Mouse (Mus musculus): ENCODE data around the gene Eml2. TPM values are rescaled to one million over a fixed set of nuclear protein-coding genes. Genes with fewer than 3 reads are reported as not detected.

The Eml2 gene
- polyA plus RNA-seq, 1 experiment from 2014 or later, result 3.4 TPM

DNA sequence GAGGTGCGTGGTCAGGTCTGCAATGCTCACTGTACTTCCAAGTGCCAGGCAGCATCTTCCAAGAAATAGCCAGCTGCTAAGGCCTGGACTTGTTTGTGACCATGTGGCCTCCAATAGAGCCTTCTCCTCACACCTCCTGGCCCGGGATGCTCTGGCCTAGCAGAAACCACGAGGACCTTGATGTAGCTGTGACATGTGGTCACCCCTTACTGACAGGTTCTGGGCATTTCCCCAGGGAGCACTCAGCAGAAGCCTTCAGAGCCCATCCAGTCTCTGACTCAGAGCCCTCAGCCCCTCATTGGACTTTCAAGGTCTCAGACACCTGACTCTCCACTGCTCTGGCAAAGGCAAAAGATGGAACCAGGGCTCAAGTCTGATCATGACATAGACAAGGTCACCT, 68.9 kb downstream of the Eml2 start:
- no peak overlapping the region for H3K9ac ChIP-seq (ENCODE audit: low read length)
- peaks cover 21% of the 10 kb centered on the region for H3K36me3 ChIP-seq (ENCODE audit: control insufficient read depth, insufficient read depth, low read length)
- no peaks in the 10 kb centered on the region for H3K9me3 ChIP-seq (replicated peaks; ENCODE audit: control insufficient read depth, low read length)
- DNase-seq (ENCODE audit: low spot score) (no peak), ATAC-seq (no peak)
- 89% methylated on average over 3 of the region's 3 CpGs for WGBS
- H3K4me2 ChIP-seq (ENCODE audit: low read length), result no peak overlapping the region
- no peak overlapping the region for H3K27ac ChIP-seq (ENCODE audit: low read depth, low read length)
- H3K4me3 ChIP-seq (ENCODE audit: low read depth, low read length), result no peak overlapping the region
- no peaks in the 10 kb centered on the region for H3K4me1 ChIP-seq (ENCODE audit: control insufficient read depth, insufficient read depth, low read length)
- H3K27me3 ChIP-seq (replicated peaks; ENCODE audit: control insufficient read depth, insufficient read depth, low read length), result no peaks in the 10 kb centered on the region

DNA sequence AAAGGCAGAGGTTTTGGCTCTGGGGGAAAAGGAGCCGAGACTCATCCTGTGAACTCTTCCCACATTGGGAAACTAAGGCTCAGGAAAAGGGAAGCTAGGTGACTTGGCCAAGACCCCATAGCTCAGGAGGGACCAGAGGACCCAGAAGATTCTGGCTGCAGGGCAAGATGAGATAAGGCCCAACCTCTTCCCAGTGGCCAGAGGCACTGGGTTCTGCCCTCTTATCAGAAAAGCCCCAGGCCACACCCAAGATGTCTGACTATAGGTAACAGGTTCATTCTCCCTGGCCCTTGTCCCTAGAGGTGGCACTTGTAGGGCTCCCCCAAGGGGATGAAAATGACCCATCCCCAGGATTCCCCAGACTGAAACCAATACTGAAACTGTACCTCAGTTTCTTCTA, 70.6 kb downstream of the Eml2 start:
- Histone ChIP-seq H3K27me3 (replicated peaks; ENCODE audit: control insufficient read depth, insufficient read depth, low read length) (no peaks in the 10 kb centered on the region), H3K27ac (ENCODE audit: low read depth, low read length) (no peak overlapping the region), H3K4me3 (ENCODE audit: low read depth, low read length) (no peak overlapping the region), H3K36me3 (ENCODE audit: control insufficient read depth, insufficient read depth, low read length) (peaks cover 18% of the 10 kb centered on the region), H3K4me1 (ENCODE audit: control insufficient read depth, insufficient read depth, low read length) (no peaks in the 10 kb centered on the region), H3K9ac (ENCODE audit: low read length) (no peak overlapping the region), H3K9me3 (replicated peaks; ENCODE audit: control insufficient read depth, low read length) (no peaks in the 10 kb centered on the region), H3K4me2 (ENCODE audit: low read length) (no peak overlapping the region)
- WGBS, result 85% methylated on average over 1 of the region's 1 CpGs
- ATAC-seq (no peak), DNase-seq (ENCODE audit: low spot score) (no peak)

DNA sequence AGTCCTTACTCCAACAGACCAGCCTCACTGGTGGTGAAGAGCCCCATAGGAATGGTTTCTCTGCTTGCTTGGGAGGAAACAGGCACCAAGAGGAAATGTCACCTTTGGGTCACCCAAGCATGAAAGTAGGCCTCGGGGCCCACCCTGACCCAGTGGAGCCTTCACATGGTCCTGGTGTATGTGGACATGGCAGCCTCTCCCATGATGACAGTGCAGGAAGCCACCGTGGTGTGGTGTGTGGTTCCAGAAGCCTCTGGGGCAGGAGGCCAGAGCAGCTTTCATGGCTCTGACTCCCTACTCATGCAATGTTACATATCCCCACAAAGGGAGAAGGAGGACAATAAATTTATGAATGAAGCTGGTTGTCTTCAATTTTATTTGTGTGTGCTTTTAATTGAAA, 71.3 kb downstream of the Eml2 start:
- no peaks in the 10 kb centered on the region for H3K9me3 ChIP-seq (replicated peaks; ENCODE audit: control insufficient read depth, low read length)
- 94% methylated on average over 2 of the region's 2 CpGs for WGBS
- no peaks in the 10 kb centered on the region for H3K27me3 ChIP-seq (replicated peaks; ENCODE audit: control insufficient read depth, insufficient read depth, low read length)
- ATAC-seq (no peak), DNase-seq (ENCODE audit: low spot score) (no peak)
- no peak overlapping the region for H3K4me2 ChIP-seq (ENCODE audit: low read length)
- no peaks in the 10 kb centered on the region for H3K4me1 ChIP-seq (ENCODE audit: control insufficient read depth, insufficient read depth, low read length)
- H3K4me3 ChIP-seq (ENCODE audit: low read depth, low read length), result no peak overlapping the region
- H3K27ac ChIP-seq (ENCODE audit: low read depth, low read length), result no peak overlapping the region
- H3K36me3 ChIP-seq (ENCODE audit: control insufficient read depth, insufficient read depth, low read length), result peaks cover 18% of the 10 kb centered on the region
- no peak overlapping the region for H3K9ac ChIP-seq (ENCODE audit: low read length)

DNA sequence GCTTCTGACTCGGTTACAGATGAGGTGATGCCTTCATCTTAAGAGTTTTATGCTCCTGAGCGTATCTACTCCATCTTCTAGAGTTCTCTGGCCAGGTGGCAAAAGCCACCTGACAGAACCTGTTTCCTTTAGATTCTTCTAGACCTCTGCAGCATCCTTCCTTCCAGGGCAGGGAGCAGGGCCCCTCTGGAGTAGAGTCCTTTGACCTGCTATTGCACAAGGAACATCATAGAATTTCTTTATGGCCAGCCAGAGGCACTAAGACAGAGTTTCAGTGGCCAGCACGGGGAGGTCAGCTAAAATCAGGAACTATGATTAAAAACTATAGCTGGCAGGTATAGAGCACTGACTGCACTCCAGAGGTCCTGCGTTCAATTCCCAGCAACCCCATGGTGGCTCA, 75.9 kb downstream of the Eml2 start:
- Histone ChIP-seq H3K9me3 (replicated peaks; ENCODE audit: control insufficient read depth, low read length) (no peaks in the 10 kb centered on the region), H3K4me1 (ENCODE audit: control insufficient read depth, insufficient read depth, low read length) (no peaks in the 10 kb centered on the region), H3K27me3 (replicated peaks; ENCODE audit: control insufficient read depth, insufficient read depth, low read length) (no peaks in the 10 kb centered on the region), H3K4me2 (ENCODE audit: low read length) (no peak overlapping the region), H3K27ac (ENCODE audit: low read depth, low read length) (no peak overlapping the region), H3K4me3 (ENCODE audit: low read depth, low read length) (no peak overlapping the region), H3K9ac (ENCODE audit: low read length) (no peak overlapping the region), H3K36me3 (ENCODE audit: control insufficient read depth, insufficient read depth, low read length) (peaks cover 15% of the 10 kb centered on the region; the same call in 1 of the 2 replicates)
- ATAC-seq, result no peak
- no peak for DNase-seq (ENCODE audit: low spot score)
- WGBS, result 88% methylated on average over 4 of the region's 4 CpGs

DNA sequence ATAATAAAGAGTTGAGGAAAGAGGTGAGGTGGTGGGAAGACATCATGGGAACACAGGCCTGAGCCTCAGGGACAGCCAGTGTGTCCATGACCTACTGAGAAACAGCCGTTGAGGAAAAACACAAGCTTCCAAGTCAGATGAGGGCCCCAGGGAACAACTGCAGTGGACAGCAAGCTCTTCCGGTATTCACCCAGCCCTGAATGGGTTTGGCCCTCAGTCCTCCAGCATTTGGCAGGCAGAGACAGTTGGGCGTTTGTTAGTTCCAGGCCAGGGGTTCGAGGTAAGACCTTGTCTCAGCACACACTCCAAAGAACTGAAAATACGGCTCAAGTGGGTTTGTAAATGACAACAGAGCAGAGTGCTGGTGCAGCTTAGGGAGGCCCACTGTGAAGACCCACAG, 77.2 kb downstream of the Eml2 start:
- no peak overlapping the region for H3K27ac ChIP-seq (ENCODE audit: low read depth, low read length)
- H3K4me1 ChIP-seq (ENCODE audit: control insufficient read depth, insufficient read depth, low read length), result no peaks in the 10 kb centered on the region
- no peak overlapping the region for H3K4me2 ChIP-seq (ENCODE audit: low read length)
- no peak overlapping the region for H3K4me3 ChIP-seq (ENCODE audit: low read depth, low read length)
- H3K36me3 ChIP-seq (ENCODE audit: control insufficient read depth, insufficient read depth, low read length), result peaks cover 24% of the 10 kb centered on the region
- WGBS, result 81% methylated on average over 5 of the region's 5 CpGs
- ATAC-seq, result no peak
- no peaks in the 10 kb centered on the region for H3K27me3 ChIP-seq (replicated peaks; ENCODE audit: control insufficient read depth, insufficient read depth, low read length)
- no peaks in the 10 kb centered on the region for H3K9me3 ChIP-seq (replicated peaks; ENCODE audit: control insufficient read depth, low read length)
- no peak for DNase-seq (ENCODE audit: low spot score)
- no peak overlapping the region for H3K9ac ChIP-seq (ENCODE audit: low read length)

DNA sequence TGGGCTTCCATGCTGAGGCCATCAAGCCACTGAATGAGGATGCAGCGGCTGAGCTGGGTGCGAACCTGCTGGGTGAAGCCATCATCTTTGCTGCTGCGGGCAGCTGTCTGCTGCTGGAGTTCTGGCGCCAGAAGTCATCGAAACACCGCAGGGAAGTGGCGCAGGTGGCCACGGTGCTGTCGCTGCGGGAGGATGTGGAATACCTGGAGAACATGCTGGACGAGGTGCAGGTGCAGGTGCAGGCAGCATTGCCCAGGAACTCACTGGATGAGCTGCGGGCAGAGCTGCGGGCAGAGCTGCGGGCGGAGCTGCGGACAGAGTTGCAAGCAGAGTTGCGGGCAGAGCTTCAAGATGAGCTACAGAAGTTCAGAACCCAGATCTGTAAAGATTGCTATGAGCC, 79.2 kb downstream of the Eml2 start:
- Histone ChIP-seq H3K36me3 (ENCODE audit: control insufficient read depth, insufficient read depth, low read length) (peaks cover 43% of the 10 kb centered on the region), H3K4me2 (ENCODE audit: low read length) (no peak overlapping the region), H3K27ac (ENCODE audit: low read depth, low read length) (no peak overlapping the region), H3K4me3 (ENCODE audit: low read depth, low read length) (no peak overlapping the region), H3K27me3 (replicated peaks; ENCODE audit: control insufficient read depth, insufficient read depth, low read length) (no peaks in the 10 kb centered on the region), H3K9me3 (replicated peaks; ENCODE audit: control insufficient read depth, low read length) (no peaks in the 10 kb centered on the region), H3K4me1 (ENCODE audit: control insufficient read depth, insufficient read depth, low read length) (no peaks in the 10 kb centered on the region), H3K9ac (ENCODE audit: low read length) (no peak overlapping the region)
- ATAC-seq, result no peak
- WGBS, result 88% methylated on average over 17 of the region's 17 CpGs
- DNase-seq (ENCODE audit: low spot score), result no peak

MicroRNAs within 50 kb of the gene (microRNA counts, 519-probe panel; counts per million panel counts)
- microRNA mmu-miR-330, result not detected

Small RNAs within 50 kb of the gene (microRNA-seq; reads per million reads assigned to microRNA genes)
- gene Mir330, result 404 reads per million, percentile 73 among the genes with 10 or more reads in this experiment

Other genes starting within 250 kb of the Eml2 start
- 0.18 and 0.49 TPM in 2 replicates for gene Nanos2, start 189.0 kb upstream of the Eml2 start, polyA plus RNA-seq (2014; fragmentation: Nextera tagmentation; extraction: Ambion mirVana)
- gene Mypop, start 185.2 kb upstream of the Eml2 start, polyA plus RNA-seq (2014; fragmentation: Nextera tagmentation; extraction: Ambion mirVana), result 3.6 and 3.9 TPM in 2 replicates
- gene Irf2bp1, start 172.4 kb upstream of the Eml2 start, polyA plus RNA-seq (2014; fragmentation: Nextera tagmentation; extraction: Ambion mirVana), result 25.9 and 33.3 TPM in 2 replicates
- not detected in 2 replicates for gene Foxa3, start 152.9 kb upstream of the Eml2 start, polyA plus RNA-seq (2014; fragmentation: Nextera tagmentation; extraction: Ambion mirVana)
- gene Sympk, start 152.0 kb upstream of the Eml2 start, polyA plus RNA-seq (2014; fragmentation: Nextera tagmentation; extraction: Ambion mirVana), result 19.1 and 22.7 TPM in 2 replicates
- gene Rsph6a, start 121.7 kb upstream of the Eml2 start, polyA plus RNA-seq (2014; fragmentation: Nextera tagmentation; extraction: Ambion mirVana), result not detected in 2 replicates
- 28.0 and 29.1 TPM in 2 replicates for gene Dmwd, start 100.2 kb upstream of the Eml2 start, polyA plus RNA-seq (2014; fragmentation: Nextera tagmentation; extraction: Ambion mirVana)
- gene Dmpk, start 92.6 kb upstream of the Eml2 start, polyA plus RNA-seq (2014; fragmentation: Nextera tagmentation; extraction: Ambion mirVana), result 4.4 and 7.8 TPM in 2 replicates
- gene Six5, start 81.8 kb upstream of the Eml2 start, polyA plus RNA-seq (2014; fragmentation: Nextera tagmentation; extraction: Ambion mirVana), result 2.4 and 3.5 TPM in 2 replicates
- 2.2 and 3.3 TPM in 2 replicates for gene Gm4969, start 58.1 kb upstream of the Eml2 start, polyA plus RNA-seq (2014; fragmentation: Nextera tagmentation; extraction: Ambion mirVana)
- gene Fbxo46, start 56.6 kb upstream of the Eml2 start, polyA plus RNA-seq (2014; fragmentation: Nextera tagmentation; extraction: Ambion mirVana), result 10.1 and 11.9 TPM in 2 replicates
- 11.1 and 14.0 TPM in 2 replicates for gene Qpctl, start 27.1 kb upstream of the Eml2 start, polyA plus RNA-seq (2014; fragmentation: Nextera tagmentation; extraction: Ambion mirVana)
- gene Snrpd2, start 26.7 kb upstream of the Eml2 start, polyA plus RNA-seq (2014; fragmentation: Nextera tagmentation; extraction: Ambion mirVana), result 141 and 155 TPM in 2 replicates
- gene Gipr, start 10.3 kb upstream of the Eml2 start, polyA plus RNA-seq (2014; fragmentation: Nextera tagmentation; extraction: Ambion mirVana), result 4.8 and 8.2 TPM in 2 replicates
- 1.8 and 2.3 TPM in 2 replicates for gene Gpr4, start 36.1 kb downstream of the Eml2 start, polyA plus RNA-seq (2014; fragmentation: Nextera tagmentation; extraction: Ambion mirVana)
- 42.5 TPM in 2 replicates for gene Opa3, start 51.9 kb downstream of the Eml2 start, polyA plus RNA-seq (2014; fragmentation: Nextera tagmentation; extraction: Ambion mirVana)
- 27.1 and 32.3 TPM in 2 replicates for gene Vasp, start 95.4 kb downstream of the Eml2 start, polyA plus RNA-seq (2014; fragmentation: Nextera tagmentation; extraction: Ambion mirVana)
- 0.30 and 0.67 TPM in 2 replicates for gene Ppm1n, start 103.6 kb downstream of the Eml2 start, polyA plus RNA-seq (2014; fragmentation: Nextera tagmentation; extraction: Ambion mirVana)
- gene Rtn2, start 106.2 kb downstream of the Eml2 start, polyA plus RNA-seq (2014; fragmentation: Nextera tagmentation; extraction: Ambion mirVana), result 102 and 109 TPM in 2 replicates
- 0.17 TPM in 1 of 2 replicates, not detected in the other for gene Fosb, start 133.6 kb downstream of the Eml2 start, polyA plus RNA-seq (2014; fragmentation: Nextera tagmentation; extraction: Ambion mirVana)
- gene Ercc1, start 168.4 kb downstream of the Eml2 start, polyA plus RNA-seq (2014; fragmentation: Nextera tagmentation; extraction: Ambion mirVana), result 99.5 and 101 TPM in 2 replicates
- 18.4 and 20.0 TPM in 2 replicates for gene Cd3eap, start 183.1 kb downstream of the Eml2 start, polyA plus RNA-seq (2014; fragmentation: Nextera tagmentation; extraction: Ambion mirVana)
- gene Ppp1r13l, start 183.3 kb downstream of the Eml2 start, polyA plus RNA-seq (2014; fragmentation: Nextera tagmentation; extraction: Ambion mirVana), result 1.1 and 1.3 TPM in 2 replicates
- 12.9 and 15.2 TPM in 2 replicates for gene Ercc2, start 205.6 kb downstream of the Eml2 start, polyA plus RNA-seq (2014; fragmentation: Nextera tagmentation; extraction: Ambion mirVana)
- gene Klc3, start 227.7 kb downstream of the Eml2 start, polyA plus RNA-seq (2014; fragmentation: Nextera tagmentation; extraction: Ambion mirVana), result 0.81 and 1.3 TPM in 2 replicates
- gene Ckm, start 228.4 kb downstream of the Eml2 start, polyA plus RNA-seq (2014; fragmentation: Nextera tagmentation; extraction: Ambion mirVana), result not detected in 2 replicates

All from forebrain, embryonic 14.5 days (tissue).